Mouse (Mus musculus): Measurements from ENCODE around the gene Abt1. TPM values are rescaled to one million over a fixed set of nuclear protein-coding genes. Genes with fewer than 3 reads are reported as not detected.
A peak's percentile ranks its signal among the peaks of the same experiment; 100 is the strongest.

The Abt1 gene
- total RNA-seq, 1 experiment from 2014 or later = 12.1 TPM

DNA sequence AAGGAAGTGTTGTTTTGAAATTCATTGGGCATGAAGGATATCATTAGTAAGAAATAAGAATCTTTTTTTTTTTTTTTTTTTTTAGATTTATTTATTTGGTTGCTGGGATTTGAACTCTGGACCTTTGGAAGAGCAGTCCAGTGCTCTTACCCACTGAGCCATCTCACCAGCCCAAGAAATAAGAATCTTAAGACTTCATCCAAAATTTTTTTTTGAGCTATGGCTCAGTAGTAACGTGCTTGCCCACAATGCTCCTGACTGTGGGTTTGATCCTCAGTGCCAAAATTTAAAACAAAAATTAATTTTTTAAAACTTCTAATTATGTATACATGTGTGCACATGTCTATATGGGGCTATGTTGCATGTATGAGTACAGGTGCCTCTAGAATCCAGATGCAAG, 36.1 kb downstream of the Abt1 start:
- ATAC-seq (replicated peaks; ENCODE audit: insufficient number of reproducible peaks, low FRiP score, low TSS enrichment, poor library complexity, severe bottlenecking) = no peak

- ATAC-seq (replicated peaks; ENCODE audit: insufficient number of reproducible peaks, low FRiP score, low TSS enrichment, poor library complexity, severe bottlenecking) = no peak
Measured at GRCm38 (mm10) chr13:23383127-23383526, 40.5 kb downstream of the Abt1 start.

GRCm38 (mm10) chr13:23372433-23372832, 51.2 kb downstream of the Abt1 start:
- ATAC-seq (replicated peaks; ENCODE audit: insufficient number of reproducible peaks, low FRiP score, low TSS enrichment, poor library complexity, severe bottlenecking) = no peak

GRCm38 (mm10) chr13:23370075-23370474, 53.6 kb downstream of the Abt1 start:
- ATAC-seq (replicated peaks; ENCODE audit: insufficient number of reproducible peaks, low FRiP score, low TSS enrichment, poor library complexity, severe bottlenecking) = no peak

DNA sequence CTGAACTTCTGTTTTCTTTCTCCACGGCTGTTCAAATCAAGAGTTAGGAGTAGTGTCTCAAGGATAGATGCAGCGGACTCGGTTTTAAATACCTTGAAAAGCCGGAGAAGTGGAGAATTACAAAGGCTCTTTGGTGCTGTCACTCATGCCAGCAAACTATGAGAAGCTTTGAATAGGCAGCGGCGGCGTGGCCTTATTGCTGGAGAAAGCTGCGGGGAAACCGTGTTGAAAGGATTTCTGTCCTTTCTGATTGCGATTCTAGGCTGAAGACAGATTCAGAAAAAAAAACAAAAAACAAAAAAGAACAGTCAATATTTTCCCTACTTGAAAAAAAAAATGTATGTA, 54.3 kb downstream of the Abt1 start:
- ATAC-seq (replicated peaks; ENCODE audit: insufficient number of reproducible peaks, low FRiP score, low TSS enrichment, poor library complexity, severe bottlenecking) = no peak

DNA sequence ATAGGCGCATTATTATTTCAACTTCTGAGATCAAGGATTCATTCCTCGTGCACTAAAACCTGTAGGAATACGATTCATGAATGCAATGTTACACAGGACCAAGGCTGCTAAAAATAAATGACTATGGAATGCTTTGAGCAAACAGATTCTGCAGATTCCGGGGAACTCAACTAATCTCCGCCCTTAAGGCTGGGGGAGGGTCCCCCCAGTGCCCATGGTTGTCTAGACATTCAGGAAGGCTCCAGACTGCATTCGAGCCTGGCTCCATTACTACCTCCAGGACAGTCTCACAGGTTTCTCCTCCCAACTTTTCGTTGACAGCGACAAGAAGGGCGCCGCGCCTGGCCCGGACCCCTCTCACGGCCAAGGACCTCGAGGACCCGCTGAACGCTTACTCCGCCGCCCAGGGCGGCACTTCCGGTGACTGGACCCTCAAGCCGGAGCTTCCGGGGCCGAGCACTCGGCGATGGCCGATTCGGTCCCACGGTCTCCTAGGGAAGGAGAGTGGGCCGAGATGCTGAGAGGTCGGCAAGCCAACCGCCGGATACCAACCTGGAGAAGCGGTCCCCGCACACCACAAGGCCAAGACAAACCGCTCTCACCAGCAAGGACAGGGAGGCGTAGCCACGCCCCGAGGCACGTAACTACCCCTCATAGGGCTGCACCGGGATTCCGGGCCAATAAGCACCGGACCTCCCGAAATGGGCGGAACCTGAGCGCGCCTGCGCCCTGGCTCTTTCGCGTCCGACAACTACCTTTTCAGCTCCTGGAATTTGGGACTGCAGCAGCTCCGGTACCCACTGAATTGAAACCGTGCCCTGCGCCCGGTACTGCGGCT, 54.9 kb downstream of the Abt1 start, which contains the start of gene Zfp322a:
Gene Zfp322a (minus strand): TSS at position 626 of the 838 bp plus-strand sequence.
- ATAC-seq (replicated peaks; ENCODE audit: insufficient number of reproducible peaks, low FRiP score, low TSS enrichment, poor library complexity, severe bottlenecking) = peak; percentile 99

Other genes with a start within 250 kb of the Abt1 start
- gene Vmn1r220, start 235.9 kb downstream of the Abt1 start, total RNA-seq (2017) = not detected in 3 replicates
- not detected in 3 replicates for gene Vmn1r221, start 209.7 kb downstream of the Abt1 start, total RNA-seq (2017)
- gene Vmn1r222, start 187.9 kb downstream of the Abt1 start, total RNA-seq (2017) = not detected in 3 replicates
- gene Vmn1r223, start 176.7 kb downstream of the Abt1 start, total RNA-seq (2017) = not detected in 3 replicates
- 27.6 to 70.6 TPM (median 42.7 TPM) in 3 replicates for gene Zfp322a, start 54.7 kb downstream of the Abt1 start, total RNA-seq (2017)
- gene Btn1a1, start 42.0 kb upstream of the Abt1 start, total RNA-seq (2017) = not detected in 3 replicates
- not detected in 3 replicates for gene Btn2a2, start 65.0 kb upstream of the Abt1 start, total RNA-seq (2017)
- 24.5 to 149 TPM (median 46.4 TPM) in 3 replicates for gene Hist1h4h, start 107.2 kb upstream of the Abt1 start, total RNA-seq (2017)
- gene Hist1h2af, start 110.0 kb upstream of the Abt1 start, total RNA-seq (2017) = 1.4 to 11.6 TPM in 2 of 3 replicates, not detected in the other
- not detected in 3 replicates for gene Hist1h3g, start 111.6 kb upstream of the Abt1 start, total RNA-seq (2017)
- gene Hist1h2bh, start 119.5 kb upstream of the Abt1 start, total RNA-seq (2017) = 0.21 to 4.4 TPM (median 2.1 TPM) in 3 replicates
- 0.53 to 21.8 TPM (median 16.4 TPM) in 3 replicates for gene Hist1h3f, start 120.2 kb upstream of the Abt1 start, total RNA-seq (2017)
- 42.2 to 123 TPM (median 49.9 TPM) in 3 replicates for gene Hist1h4f, start 127.8 kb upstream of the Abt1 start, total RNA-seq (2017)
- 16.3 to 25.9 TPM (median 21.9 TPM) in 3 replicates for gene Hist1h1d, start 129.4 kb upstream of the Abt1 start, total RNA-seq (2017)
- 12.4 to 48.1 TPM (median 39.4 TPM) in 3 replicates for gene Hist1h3e, start 138.5 kb upstream of the Abt1 start, total RNA-seq (2017)
- 6.1 to 28.4 TPM (median 15.0 TPM) in 3 replicates for gene Hist1h2ae, start 147.4 kb upstream of the Abt1 start, total RNA-seq (2017)
- gene Hist1h2bg, start 147.5 kb upstream of the Abt1 start, total RNA-seq (2017) = 86.4 to 193 TPM (median 86.9 TPM) in 3 replicates
- 19.2 to 51.4 TPM (median 45.4 TPM) in 3 replicates for gene Hist1h2bf, start 150.3 kb upstream of the Abt1 start, total RNA-seq (2017)
- 1.5 to 92.8 TPM (median 16.7 TPM) in 3 replicates for gene Hist1h2ad, start 150.5 kb upstream of the Abt1 start, total RNA-seq (2017)
- 1.5 to 3.3 TPM (median 2.1 TPM) in 3 replicates for gene Hist1h3d, start 151.9 kb upstream of the Abt1 start, total RNA-seq (2017)
- gene Hist1h4d, start 157.7 kb upstream of the Abt1 start, total RNA-seq (2017) = 78.9 to 170 TPM (median 90.0 TPM) in 3 replicates
- gene Hist1h2be, start 197.3 kb upstream of the Abt1 start, total RNA-seq (2017) = 13.1 to 35.9 TPM (median 14.5 TPM) in 3 replicates
- 81.6 to 216 TPM (median 97.2 TPM) in 3 replicates for gene Hist1h1e, start 198.7 kb upstream of the Abt1 start, total RNA-seq (2017)